Mouse (Mus musculus): ENCODE measurements around the gene Crygc.

The Crygc gene

GRCm38 (mm10) chr1:65073589-65073988 lies at the start of gene Crygc:
Gene Crygc (minus strand): TSS chr1:65073689.
- DNase-seq (ENCODE audit: low spot score in 2 of 2), result no peak

- no peak for DNase-seq (ENCODE audit: low spot score in 2 of 2)
Measured at GRCm38 (mm10) chr1:65122574-65123372, 49.3 kb upstream of the Crygc start, which contains the start of gene D630023F18Rik. Gene D630023F18Rik (minus strand): TSS chr1:65123214.

- no peak for DNase-seq (ENCODE audit: low spot score in 2 of 2)
Measured at GRCm38 (mm10) chr1:65119438-65119837, 45.9 kb upstream of the Crygc start, which contains the start of gene Gm28845. Gene Gm28845 (minus strand): TSS chr1:65119558.

- no peak for DNase-seq (ENCODE audit: low spot score in 2 of 2)
Measured at GRCm38 (mm10) chr1:65118150-65118913, 44.8 kb upstream of the Crygc start.

- DNase-seq (ENCODE audit: low spot score in 2 of 2), result no peak
Measured at GRCm38 (mm10) chr1:65113536-65114172, 40.2 kb upstream of the Crygc start.

GRCm38 (mm10) chr1:65112807-65113196 lies 39.3 kb upstream of the Crygc start:
- no peak for DNase-seq (ENCODE audit: low spot score in 2 of 2)

- peak; percentile 20 to 26 for DNase-seq (ENCODE audit: low spot score in 2 of 2)
Measured at GRCm38 (mm10) chr1:65112031-65112806, 38.7 kb upstream of the Crygc start.

GRCm38 (mm10) chr1:65109756-65110435 lies 36.4 kb upstream of the Crygc start:
- DNase-seq (ENCODE audit: low spot score in 2 of 2), result no peak

GRCm38 (mm10) chr1:65109196-65109595 lies 35.7 kb upstream of the Crygc start:
- DNase-seq (ENCODE audit: low spot score in 2 of 2), result no peak

GRCm38 (mm10) chr1:65107654-65108279 lies 34.3 kb upstream of the Crygc start:
- DNase-seq (ENCODE audit: low spot score in 2 of 2), result no peak

GRCm38 (mm10) chr1:65103273-65103672 lies 29.8 kb upstream of the Crygc start, which contains the start of gene Cryga:
Gene Cryga (minus strand): TSS chr1:65103373.
- DNase-seq (ENCODE audit: low spot score in 2 of 2), result no peak

GRCm38 (mm10) chr1:65096953-65097352 lies 23.5 kb upstream of the Crygc start:
- no peak for DNase-seq (ENCODE audit: low spot score in 2 of 2)

GRCm38 (mm10) chr1:65091566-65091965 lies 18.1 kb upstream of the Crygc start:
- DNase-seq (ENCODE audit: low spot score in 2 of 2), result no peak

GRCm38 (mm10) chr1:65090370-65090769 lies 16.9 kb upstream of the Crygc start:
- no peak for DNase-seq (ENCODE audit: low spot score in 2 of 2)

- DNase-seq (ENCODE audit: low spot score in 2 of 2), result no peak
Measured at GRCm38 (mm10) chr1:65088567-65089356, 15.3 kb upstream of the Crygc start.

GRCm38 (mm10) chr1:65082188-65082587 lies 8.7 kb upstream of the Crygc start, which contains the start of gene Crygb:
Gene Crygb (minus strand): TSS chr1:65082288.
- DNase-seq (ENCODE audit: low spot score in 2 of 2), result no peak

- DNase-seq (ENCODE audit: low spot score in 2 of 2), result no peak
Measured at GRCm38 (mm10) chr1:65075607-65076006, 2.1 kb upstream of the Crygc start.

- no peak for DNase-seq (ENCODE audit: low spot score in 2 of 2)
Measured at GRCm38 (mm10) chr1:65067842-65068241, 5.6 kb downstream of the Crygc start.

- DNase-seq (ENCODE audit: low spot score in 2 of 2), result no peak
Measured at GRCm38 (mm10) chr1:65064201-65064600, 9.3 kb downstream of the Crygc start.
